Mouse (Mus musculus) liver, embryonic 14.5 days (tissue): ENCODE measurements around the gene Epb41l4b. TPM values are rescaled to one million over a fixed set of nuclear protein-coding genes. Genes with fewer than 3 reads are reported as not detected.

Experiments used
- ATAC-seq: fragments of 200-750 bp; cut with Nextera tagmentation; 2 replicates; pipeline ENCODE4 v1.8.0; 2017; ENCODE audit warnings: moderate number of reproducible peaks, mild to moderate bottlenecking, moderate library complexity; ENCODE audit not compliant: insufficient read depth
- DNase-seq, 3 experiments: peaks; one replicate each; pipeline ENCODE4 v3.0.0-alpha.2; 2012 to 2013; ENCODE audit warnings: low read depth in 3 of 3, low spot score in 3 of 3
- H3K27ac ChIP-seq: fragments of 300-500 bp; sonication (generic); 2 replicates; pipeline ENCODE4 v1.5.1; 2014; ENCODE audit warnings: moderate library complexity, mild to moderate bottlenecking, control low read depth, inconsistent platforms
- H3K27me3 ChIP-seq: fragments of 300-500 bp; sonication (generic); 2 replicates; pipeline ENCODE4 v1.6.1; 2014; ENCODE audit warnings: mild to moderate bottlenecking, low read length, moderate library complexity; ENCODE audit not compliant: control insufficient read depth, insufficient read depth
- H3K36me3 ChIP-seq: fragments of 300-500 bp; sonication (generic); replicated peaks from 2 replicates; pipeline ENCODE4 v1.6.1; 2014; ENCODE audit warnings: low read depth; ENCODE audit not compliant: control insufficient read depth, insufficient read depth
- H3K4me1 ChIP-seq, 2 experiments: fragments of 200-500 bp in 1 of 2; fragments of 300-500 bp in 1 of 2; sonication (generic) in 1 of 2; replicated peaks; 2 replicates each; pipeline ENCODE4 v1.6.1; 2012 to 2014; ENCODE audit warnings: antibody characterized with exemption in 1 of 2, inconsistent platforms in 1 of 2, low read length in 1 of 2; ENCODE audit not compliant: control insufficient read depth in 2 of 2, insufficient read depth in 2 of 2
- H3K4me2 ChIP-seq: fragments of 300-500 bp; sonication (generic); 2 replicates; pipeline ENCODE4 v1.6.1; 2014; ENCODE audit warnings: low read depth, mild to moderate bottlenecking, control low read depth, moderate library complexity
- H3K4me3 ChIP-seq, 2 experiments: fragments of 200-500 bp in 1 of 2; fragments of 300-500 bp in 1 of 2; sonication (generic) in 1 of 2; 2 replicates each; pipeline ENCODE4 v1.5.1; 2012 to 2014; ENCODE audit warnings: low read depth in 2 of 2, low read length in 2 of 2, mild to moderate bottlenecking in 2 of 2, control low read depth in 1 of 2, inconsistent platforms in 1 of 2, moderate library complexity in 1 of 2; ENCODE audit not compliant: insufficient read depth in 1 of 2
- H3K9ac ChIP-seq: fragments of 300-500 bp; sonication (generic); replicated peaks from 2 replicates; pipeline ENCODE4 v1.6.1; 2014; ENCODE audit warnings: mild to moderate bottlenecking, control low read depth, moderate library complexity
- H3K9me3 ChIP-seq: fragments of 300-500 bp; sonication (generic); 2 replicates; pipeline ENCODE4 v1.6.1; 2016; ENCODE audit warnings: low read length, mixed read lengths; ENCODE audit not compliant: control insufficient read depth
- CTCF ChIP-seq: IDR thresholded peaks from 2 replicates; pipeline ENCODE4 v1.5.1; 2016; ENCODE audit warnings: antibody characterized with exemption, low read depth, control low read depth
- EP300 ChIP-seq: IDR thresholded peaks from 2 replicates; pipeline ENCODE4 v1.6.1; 2016; ENCODE audit warnings: antibody characterized with exemption, low read depth
- WGBS: fragments of 180-500 bp; shearing (Covaris S2); extraction: QIAGEN DNeasy Blood & Tissue Kit; methylation state at CpG from one replicate; pipeline ENCODE4 v1.1.7; 2014; ENCODE audit not compliant: insufficient replicate concordance; 5-methylcytosine and 5-hydroxymethylcytosine counted together
- polyA plus RNA-seq, 2 experiments: library from polyadenylated mRNA; depleted of rRNA in 1 of 2; stranded (reverse) in 1 of 2; unstranded in 1 of 2; fragments of >200 nt; fragmentation: Nextera tagmentation in 1 of 2; extraction: Ambion mirVana in 1 of 2; gene quantifications; 2 replicates each; pipeline versions ENCODE4 v1.2.1 to v1.2.3; 2012 to 2014

Epb41l4b gene
- polyA plus RNA-seq, 2 experiments: 2.1 to 2.2 TPM

DNA sequence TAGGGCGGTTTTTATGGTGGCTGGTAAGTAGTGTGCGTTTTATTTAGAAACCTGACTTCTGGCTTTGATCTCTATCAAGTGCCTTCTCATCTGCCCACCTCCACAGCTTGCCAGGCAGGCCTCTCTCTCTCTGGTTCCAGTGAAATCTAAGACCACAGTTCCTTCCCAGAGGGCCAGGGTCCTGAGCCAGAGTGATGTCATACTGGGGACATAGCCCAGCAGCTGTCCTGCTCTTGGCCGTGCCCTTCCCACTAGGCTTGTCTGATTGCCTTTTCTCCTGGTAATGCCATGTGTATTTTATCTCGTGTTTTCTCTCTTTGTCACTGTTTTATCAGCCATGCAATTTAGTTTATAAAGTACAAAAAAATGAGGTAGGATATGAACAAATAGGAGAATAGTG lies 40.3 kb upstream of the Epb41l4b start:
- H3K4me3 ChIP-seq: no peak overlapping the region
- WGBS: 58% methylated on average over 4 of the region's 4 CpGs
- no peak overlapping the region for H3K4me2 ChIP-seq
- no peak for ATAC-seq
- 0 out of 4 replicates have a peak, but pooled peaks cover 0 to 5% of the 10 kb centered on the region in 2 experiments for H3K4me1 ChIP-seq
- no peaks in the 10 kb centered on the region for H3K36me3 ChIP-seq
- no peaks in the 10 kb centered on the region; the same call in 1 of the 2 replicates for H3K27me3 ChIP-seq
- H3K27ac ChIP-seq: no peak overlapping the region
- no peaks in the 10 kb centered on the region for H3K9me3 ChIP-seq
- TF ChIP-seq CTCF (no peak), EP300 (no peak)
- no peak overlapping the region for H3K9ac ChIP-seq
- DNase-seq: no peak

DNA sequence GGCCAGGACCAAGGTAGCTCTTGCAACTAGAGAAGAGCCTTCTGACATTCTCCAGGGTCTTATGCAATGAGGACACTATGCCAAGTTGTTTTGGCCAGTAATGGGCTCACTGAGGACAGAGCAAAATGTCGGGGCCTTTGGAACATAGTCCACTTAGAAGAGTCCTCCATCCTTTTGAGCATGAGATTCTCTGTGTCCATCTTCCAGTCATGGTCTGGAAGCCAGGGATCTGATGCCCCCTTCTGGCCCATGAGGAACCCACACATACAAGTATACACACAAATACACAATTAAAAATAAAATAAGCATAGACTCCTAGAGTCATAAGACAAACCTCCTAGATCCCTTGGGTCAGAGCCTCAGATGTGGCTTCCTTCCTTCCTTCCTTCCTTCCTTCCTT lies 38.3 kb upstream of the Epb41l4b start:
- Histone ChIP-seq H3K4me3 (no peak overlapping the region), H3K27ac (no peak overlapping the region), H3K9me3 (no peaks in the 10 kb centered on the region), H3K4me2 (no peak overlapping the region), H3K9ac (no peak overlapping the region), H3K4me1 (0 out of 4 replicates have a peak, but pooled peaks cover 0 to 5% of the 10 kb centered on the region in 2 experiments), H3K27me3 (no peaks in the 10 kb centered on the region; the same call in 1 of the 2 replicates), H3K36me3 (no peaks in the 10 kb centered on the region)
- TF ChIP-seq CTCF (peak; percentile 52), EP300 (no peak)
- no peak for DNase-seq
- no peak for ATAC-seq
- WGBS: 38% methylated on average over 1 of the region's 1 CpGs

DNA sequence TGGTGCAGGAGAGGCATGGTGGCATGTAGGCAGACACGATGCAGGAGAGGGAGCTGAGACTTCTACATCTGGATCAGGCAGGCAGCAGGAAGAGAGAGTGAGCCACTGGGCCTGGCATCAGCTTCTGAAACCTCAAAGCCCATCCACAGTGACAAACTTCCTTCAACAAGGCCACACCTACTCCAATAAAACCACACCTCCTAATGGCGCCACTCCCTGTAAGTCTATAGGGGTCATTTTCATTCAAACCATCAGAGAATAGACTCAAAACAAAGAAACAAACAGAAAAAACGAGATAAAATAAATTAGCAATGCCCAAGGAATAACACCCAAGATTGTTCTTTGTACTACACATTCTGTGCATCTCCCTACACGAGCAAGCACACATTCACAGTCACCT lies 35.6 kb upstream of the Epb41l4b start:
- no peaks in the 10 kb centered on the region for H3K27me3 ChIP-seq
- no peaks in the 10 kb centered on the region for H3K36me3 ChIP-seq
- TF ChIP-seq EP300 (no peak), CTCF (no peak)
- no peaks in the 10 kb centered on the region for H3K4me1 ChIP-seq
- ATAC-seq: no peak
- no peaks in the 10 kb centered on the region for H3K9me3 ChIP-seq
- no peak overlapping the region for H3K27ac ChIP-seq
- H3K4me3 ChIP-seq: no peak overlapping the region
- no peak for DNase-seq
- 50% methylated on average over 4 of the region's 4 CpGs for WGBS
- H3K9ac ChIP-seq: no peak overlapping the region
- no peak overlapping the region for H3K4me2 ChIP-seq

DNA sequence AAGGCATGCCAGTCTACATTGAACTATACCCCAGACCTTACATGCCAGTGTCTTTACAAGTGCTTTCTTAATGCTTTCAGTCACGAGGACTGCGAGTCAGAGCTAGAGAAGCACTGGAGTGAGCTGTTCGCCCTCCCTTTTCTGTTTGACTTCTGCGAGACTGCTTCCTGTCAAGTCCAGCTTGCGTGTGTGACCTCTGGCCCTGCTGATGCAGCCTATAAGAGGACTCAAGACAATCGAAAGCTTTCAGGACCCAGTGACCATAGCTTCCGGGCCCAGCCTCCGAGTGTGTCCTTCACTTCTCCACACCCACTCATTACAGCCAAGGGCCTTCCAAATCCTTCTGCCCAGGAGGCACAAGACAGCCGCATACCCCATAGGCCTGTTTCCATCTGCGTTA lies 32.1 kb upstream of the Epb41l4b start:
- H3K36me3 ChIP-seq: no peaks in the 10 kb centered on the region
- ATAC-seq: no peak
- H3K9me3 ChIP-seq: no peaks in the 10 kb centered on the region
- WGBS: 49% methylated on average over 10 of the region's 10 CpGs
- peaks cover 0 to 3% of the 10 kb centered on the region in 2 experiments; a peak in 1 of 4 replicates for H3K4me1 ChIP-seq
- no peaks in the 10 kb centered on the region for H3K27me3 ChIP-seq
- TF ChIP-seq EP300 (no peak), CTCF (no peak)
- H3K27ac ChIP-seq: no peak overlapping the region
- no peak overlapping the region for H3K4me3 ChIP-seq
- no peak overlapping the region for H3K4me2 ChIP-seq
- H3K9ac ChIP-seq: no peak overlapping the region
- DNase-seq: no peak

DNA sequence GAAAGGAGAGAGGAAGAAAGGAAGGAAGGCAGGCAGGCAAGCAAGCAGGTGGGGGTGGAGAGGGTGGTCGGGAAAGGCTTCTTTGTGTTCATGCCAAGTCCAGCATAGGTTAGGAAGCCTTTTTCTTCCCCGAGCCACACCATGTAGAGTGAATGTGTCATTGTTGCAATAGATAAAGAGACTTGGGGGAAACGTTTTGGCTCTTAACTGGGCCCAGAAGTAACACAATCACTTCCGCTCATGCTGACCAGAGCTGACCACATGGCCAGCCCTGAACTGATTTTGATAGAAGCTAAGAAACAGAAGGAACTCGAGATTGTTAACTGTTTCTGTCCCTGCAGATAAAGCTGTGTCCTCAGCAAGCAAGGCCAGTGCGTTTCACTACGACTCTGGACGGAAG lies 29.6 kb upstream of the Epb41l4b start:
- WGBS: 9% methylated on average over 8 of the region's 8 CpGs

More for the DNA sequence above, 29.6 kb upstream of the Epb41l4b start:
- no peaks in the 10 kb centered on the region for H3K36me3 ChIP-seq
- no peak for ATAC-seq
- no peak for DNase-seq
- H3K27me3 ChIP-seq: no peaks in the 10 kb centered on the region
- H3K4me1 ChIP-seq: peaks cover 4 to 5% of the 10 kb centered on the region in 2 experiments; a peak in 3 of 4 replicates
- no peak overlapping the region for H3K4me2 ChIP-seq
- H3K9ac ChIP-seq: no peak overlapping the region
- H3K27ac ChIP-seq: no peak overlapping the region
- no peak for TF ChIP-seq EP300
- TF ChIP-seq CTCF: no peak
- no peak overlapping the region for H3K4me3 ChIP-seq
- H3K9me3 ChIP-seq: no peaks in the 10 kb centered on the region
